Mouse (Mus musculus) mouse trophoblast stem cell (cell line): ENCODE measurements at regions not wholly inside any gene's neighbourhood (a gene's known extent, or its start where the extent isn't known, plus 50 kb on each side); places are given as distances from the start of the nearest gene placed in this dataset.

Source experiments
- in situ Hi-C, 2 experiments: fragments of 300-500 bp; cut with MseI, MboI; formaldehyde crosslinking; loops; 2 replicates in 1 of 2; 3 replicates in 1 of 2; pipeline ENCODE4 v1.15.1; 2025

- in situ Hi-C loops = no loop called here
Measured at GRCm38 (mm10) chr9:74645394-74645793, 216.3 kb upstream of the Onecut1 start.

GRCm38 (mm10) chr9:74650036-74650435 is 211.7 kb upstream of the Onecut1 start:
- in situ Hi-C loops = no loop called here

DNA sequence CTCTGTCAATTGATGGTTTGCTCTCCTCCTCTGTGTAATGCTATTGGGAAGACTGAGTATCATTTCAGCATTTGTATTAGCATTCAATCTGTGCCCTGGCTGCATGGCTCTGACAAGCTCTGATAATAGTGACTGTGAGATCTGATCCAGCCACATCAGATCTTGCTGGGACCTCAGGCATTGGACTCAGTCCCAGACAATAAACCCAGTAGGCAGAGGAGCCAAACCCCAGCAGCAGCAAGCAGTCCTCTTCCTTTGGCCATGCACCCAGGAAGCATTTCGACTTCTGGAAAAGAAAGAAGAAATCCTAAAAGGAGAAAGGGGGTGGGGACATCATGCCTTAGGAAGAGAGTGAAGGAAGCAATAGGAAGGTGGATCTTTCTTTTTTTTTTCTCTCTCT is 205.8 kb upstream of the Onecut1 start:
- in situ Hi-C loops = no loop called here

- in situ Hi-C loops = no loop called here
Measured at GRCm38 (mm10) chr9:74656392-74656791, 205.3 kb upstream of the Onecut1 start.

DNA sequence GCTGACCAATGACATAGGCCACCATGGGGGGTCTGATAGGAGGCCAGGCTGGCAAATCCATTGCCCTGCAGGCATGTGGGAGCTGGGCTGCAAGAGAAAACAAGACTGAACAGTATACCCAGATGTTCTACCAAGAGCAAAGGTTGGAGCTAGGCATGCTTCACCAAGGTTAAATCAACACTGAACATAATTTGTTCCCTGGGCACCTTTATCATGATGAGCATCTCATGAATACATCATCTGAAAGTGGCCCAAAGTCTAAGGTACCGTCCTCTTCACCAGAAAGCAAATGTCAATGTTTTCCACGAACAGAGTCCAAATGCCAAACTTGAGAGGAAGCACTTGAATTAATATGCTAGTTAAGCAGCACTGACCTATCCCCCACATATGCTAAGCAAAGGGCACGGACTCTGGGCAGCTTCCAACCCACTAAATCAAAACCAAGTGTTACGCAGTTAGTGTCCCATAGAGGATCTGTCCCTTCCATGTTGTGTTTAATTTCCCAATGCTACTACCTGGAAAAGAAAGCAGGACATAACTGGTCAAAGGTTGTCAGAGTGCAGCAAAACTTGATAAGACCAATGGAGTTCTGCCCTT is 190.3 kb upstream of the Onecut1 start:
- in situ Hi-C loops = no loop called here

DNA sequence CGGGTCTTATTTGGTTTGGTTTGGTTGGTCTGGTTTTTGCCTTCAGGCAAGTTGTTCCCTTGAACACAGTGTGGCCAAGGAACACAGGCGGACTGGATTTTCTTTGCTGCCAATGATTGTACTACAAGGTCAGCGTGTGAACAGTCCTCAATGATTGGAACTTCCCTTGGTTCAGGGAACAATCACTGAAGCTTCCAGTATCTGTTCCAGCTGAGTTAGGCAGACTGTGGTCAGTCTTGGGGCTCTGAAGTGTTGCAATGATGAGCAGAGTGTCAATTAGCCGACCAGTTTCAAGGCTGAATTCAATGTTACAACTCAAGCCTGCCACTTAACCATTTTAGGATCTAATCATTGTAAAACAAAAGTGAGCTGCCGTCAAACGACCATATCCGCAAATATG is 189.5 kb upstream of the Onecut1 start:
- in situ Hi-C loops = no loop called here

- in situ Hi-C loops = no loop called here
Measured at GRCm38 (mm10) chr9:74698229-74698628, 163.5 kb upstream of the Onecut1 start.

DNA sequence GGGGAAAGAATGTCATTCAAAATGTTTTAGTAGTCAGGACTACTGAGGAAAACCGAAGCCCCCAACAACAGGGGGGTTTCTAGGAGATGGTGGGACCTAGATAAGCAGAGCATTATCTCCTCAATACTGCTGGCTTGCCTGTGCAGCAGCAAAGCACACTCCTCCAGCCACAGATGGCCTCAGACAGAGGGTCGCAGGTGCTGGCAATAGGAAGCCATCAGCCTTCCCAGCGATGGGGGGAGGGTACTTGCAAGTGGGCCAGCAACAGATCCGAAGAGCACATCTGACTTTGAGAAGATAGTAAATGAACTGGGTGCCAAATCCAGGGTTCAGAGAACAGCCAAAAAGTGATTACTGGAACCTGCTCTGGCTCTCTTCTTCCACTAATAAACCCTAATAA is 156.0 kb upstream of the Onecut1 start:
- in situ Hi-C loops = no loop called here

DNA sequence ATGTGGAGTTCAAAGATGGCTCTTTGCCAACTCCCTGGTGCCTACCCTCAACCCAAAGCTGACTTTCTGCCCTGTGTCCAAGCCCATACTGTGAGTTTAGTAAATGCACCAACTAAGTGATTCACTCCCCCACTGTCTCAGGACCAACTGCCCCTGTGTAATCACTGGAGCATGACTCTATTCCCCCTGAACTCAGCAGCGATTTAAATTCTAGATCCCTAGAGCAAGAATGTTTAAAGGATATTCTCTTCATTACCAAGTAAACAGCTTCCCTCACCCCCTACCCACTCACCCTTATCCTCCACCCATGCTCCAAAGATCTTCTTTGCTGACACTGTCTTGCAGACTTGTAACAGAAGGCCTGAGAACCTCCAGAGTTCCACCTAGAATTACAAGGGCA is 154.1 kb upstream of the Onecut1 start:
- in situ Hi-C loops = no loop called here

DNA sequence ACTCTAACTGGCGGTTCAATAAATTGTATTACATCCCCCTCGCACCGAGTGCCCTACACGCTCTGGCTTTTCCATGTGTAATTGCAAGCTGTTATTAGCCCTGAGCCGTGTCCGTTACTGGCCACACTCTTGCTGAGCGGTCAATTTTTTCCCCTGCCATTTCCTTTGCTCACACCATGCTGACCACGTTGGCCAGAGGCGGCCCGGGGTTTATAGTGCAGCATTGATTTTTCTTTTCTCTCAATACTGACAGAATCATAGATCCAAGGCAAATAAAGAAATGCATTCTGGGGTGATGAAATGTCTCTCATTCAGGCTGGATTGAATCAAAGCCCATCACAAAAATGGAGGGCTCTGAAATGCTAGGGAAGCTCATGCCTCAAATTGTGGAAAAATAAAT is 150.0 kb upstream of the Onecut1 start:
- in situ Hi-C loops = no loop called here

GRCm38 (mm10) chr9:74732451-74732850 is 129.3 kb upstream of the Onecut1 start:
- in situ Hi-C loops = no loop called here

DNA sequence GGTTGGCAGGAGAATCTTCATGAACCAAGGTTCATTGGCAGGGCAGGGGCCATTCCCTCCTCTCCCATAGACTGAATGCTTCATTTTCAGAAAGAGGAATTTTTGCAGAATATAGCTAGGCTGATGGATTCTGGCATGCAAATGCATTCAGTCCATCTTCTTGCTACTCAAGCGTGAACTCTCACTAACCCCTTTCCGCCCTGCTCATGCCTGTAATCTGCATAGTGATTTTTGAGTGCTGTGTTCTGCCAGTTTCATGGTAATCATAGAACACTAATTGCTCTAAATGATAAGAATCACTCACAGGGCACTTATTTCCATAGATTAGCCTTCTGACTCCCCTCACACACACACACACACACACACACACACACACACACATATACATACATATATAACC is 119.8 kb upstream of the Onecut1 start:
- in situ Hi-C loops = no loop called here

- in situ Hi-C loops = no loop called here
Measured at GRCm38 (mm10) chr9:74747886-74748285, 113.8 kb upstream of the Onecut1 start.

DNA sequence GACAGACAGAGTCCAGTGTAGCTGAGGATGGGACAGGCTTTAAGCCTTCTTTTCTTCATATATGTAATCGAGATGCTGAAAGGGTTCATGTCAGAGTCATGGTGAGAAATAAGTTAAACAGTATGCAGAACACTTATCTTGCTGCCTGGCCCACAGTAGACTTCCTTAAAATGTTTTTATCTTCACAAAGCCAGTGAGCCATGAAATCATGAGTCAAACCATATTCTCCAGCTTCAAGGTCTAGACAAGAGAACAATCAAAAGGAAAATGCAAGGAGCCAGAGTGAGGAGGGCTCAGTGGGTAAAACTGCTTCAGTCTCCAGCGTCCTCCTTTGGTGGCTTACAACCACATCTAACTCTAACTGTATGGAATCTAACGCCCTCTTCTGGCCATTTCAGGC is 103.7 kb upstream of the Onecut1 start:
- in situ Hi-C loops = no loop called here

DNA sequence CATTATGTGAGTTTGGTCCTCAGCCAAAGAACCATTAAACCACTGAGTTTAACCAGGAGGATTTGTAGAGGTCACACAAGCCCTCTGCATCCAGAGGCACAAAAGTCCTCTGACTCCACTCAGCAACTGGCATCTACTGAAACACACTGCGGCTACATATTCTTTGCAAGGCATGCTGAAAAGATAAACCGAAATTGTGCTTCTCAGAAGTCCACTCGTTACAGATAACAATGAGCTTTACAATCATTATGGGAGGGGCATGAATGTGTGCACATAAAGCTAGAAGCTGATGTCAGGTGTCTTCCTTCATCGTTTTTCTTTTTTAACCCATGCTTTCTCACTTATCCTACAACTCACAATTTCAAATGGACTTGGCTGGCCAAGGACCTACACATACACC is 102.8 kb upstream of the Onecut1 start:
- in situ Hi-C loops = no loop called here

DNA sequence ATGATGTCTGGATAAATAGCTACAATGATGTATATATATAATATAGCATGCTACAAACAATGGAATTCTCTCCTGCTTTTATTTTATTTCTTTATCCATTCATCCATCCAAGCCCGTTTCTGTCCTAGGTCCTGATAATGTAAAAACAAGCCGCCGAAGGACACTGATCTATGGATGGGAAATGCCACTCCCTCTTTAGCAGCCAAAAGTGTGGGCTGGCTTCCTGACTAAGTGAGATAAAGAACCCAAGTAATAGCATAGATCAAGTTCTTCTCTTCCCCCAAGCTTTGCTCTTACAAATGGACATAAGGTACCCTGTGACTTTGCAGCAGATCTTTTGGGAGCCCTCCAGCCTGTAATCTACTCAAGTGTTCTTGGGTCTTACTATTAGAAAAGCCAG is 81.3 kb upstream of the Onecut1 start:
- in situ Hi-C loops = no loop called here

- in situ Hi-C loops = no loop called here
Measured at GRCm38 (mm10) chr9:74793394-74793793, 68.3 kb upstream of the Onecut1 start.

- in situ Hi-C loops = no loop called here
Measured at GRCm38 (mm10) chr9:74795994-74796393, 65.7 kb upstream of the Onecut1 start.

- in situ Hi-C loops = no loop called here
Measured at GRCm38 (mm10) chr9:74797272-74797844, 64.4 kb upstream of the Onecut1 start.

DNA sequence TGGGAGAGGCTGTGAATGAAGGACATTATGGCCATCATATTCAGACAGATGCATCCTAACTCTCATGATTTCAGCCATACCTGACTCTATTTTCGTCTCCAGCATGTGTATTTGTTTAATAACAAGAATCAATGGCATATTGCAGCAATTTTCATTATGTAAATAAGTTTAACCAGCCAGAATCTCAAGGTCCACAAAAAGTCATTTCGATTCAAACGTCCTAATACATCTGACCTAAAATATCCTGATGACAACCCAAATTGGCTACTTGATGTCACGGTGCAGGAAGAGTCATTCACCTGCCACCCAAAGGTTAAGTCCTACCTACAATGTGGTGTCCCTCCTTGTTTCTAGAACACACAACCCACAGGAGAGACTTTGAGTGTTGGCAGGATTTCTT is 60.6 kb upstream of the Onecut1 start:
- in situ Hi-C loops = no loop called here

DNA sequence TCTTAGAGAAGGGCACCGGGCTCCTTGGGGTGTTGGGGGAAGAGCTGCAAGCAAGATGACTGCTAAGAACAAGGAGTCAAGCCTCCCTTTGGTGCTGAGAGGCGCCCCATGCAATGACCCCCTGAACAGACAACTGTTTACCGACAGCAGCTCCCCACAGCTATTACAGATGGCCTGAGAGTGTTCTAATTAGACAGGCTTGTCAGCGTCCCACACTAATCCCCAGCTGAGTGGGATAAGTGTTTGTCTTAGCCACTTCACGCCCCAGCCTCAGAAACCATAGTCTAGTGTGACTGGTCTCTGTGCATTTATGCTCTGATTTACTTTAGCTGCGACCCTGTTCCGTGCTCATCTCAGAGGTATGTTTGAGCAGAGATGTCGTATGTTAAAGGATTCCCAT is 50.3 kb upstream of the Onecut1 start:
- in situ Hi-C loops = no loop called here
